23 mouse cellular contexts compared by ENCODE assay signal in genomic region chr12:100023821-100024365, GRCm38 (mm10). TPM values are rescaled to one million over a fixed set of nuclear protein-coding genes. Genes with fewer than 3 reads are reported as not detected.
DNase-seq lines count a peak whose midpoint lies in the region; ATAC-seq lines count a peak whose summit lies in the region.
"Had no signal": no experiment of that assay in that cellular context is flagged by ENCODE, and none has a peak within 500 bp of the region (broad histone marks: within the 10 kb centered on the region; RNA-seq: fewer than 3 reads in every experiment).

No protein-coding gene starts in this region.

- WGBS in heart, embryonic 11.5 days (ENCODE audit: insufficient replicate concordance) = 78% methylated on average over 12 of the region's 12 CpGs
- 58% methylated on average over 12 of the region's 12 CpGs for WGBS in lung, embryonic 15.5 days

- no peak for ATAC-seq in heart, embryonic 11.5 days (replicated peaks; ENCODE audit: insufficient number of reproducible peaks, low FRiP score, low TSS enrichment)
- peak; percentile 49; the same call in 1 of the 2 replicates for ATAC-seq in lung, embryonic 15.5 days (ENCODE audit: borderline replicate concordance, extremely low read depth, low FRiP score, low TSS enrichment)
- ATAC-seq: activated CD4-positive, CD25-positive, alpha-beta regulatory T cell, adult 4 months; forebrain, embryonic 13.5 days; forebrain, postnatal 0 days; intestine, embryonic 15.5 days; Patski had no signal

- H3K9me3 ChIP-seq in heart, embryonic 11.5 days (replicated peaks; ENCODE audit: control insufficient read depth, low read length) = no peaks in the 10 kb centered on the region
- no peaks in the 10 kb centered on the region for H3K9me3 ChIP-seq in lung, embryonic 15.5 days
- H3K9me3 ChIP-seq: embryonic facial prominence, embryonic 10.5 days; forebrain, embryonic 13.5 days; heart, embryonic 15.5 days; hindbrain, embryonic 10.5 days; intestine, embryonic 15.5 days had no signal

- H3K27ac ChIP-seq in heart, embryonic 11.5 days (ENCODE audit: low read depth, low read length) = no peak overlapping the region
- no peak overlapping the region for H3K27ac ChIP-seq in lung, embryonic 15.5 days
- H3K27ac ChIP-seq: embryonic facial prominence, embryonic 10.5 days; forebrain, embryonic 13.5 days; heart, embryonic 15.5 days; hindbrain, embryonic 10.5 days; hindbrain, embryonic 14.5 days; intestine, embryonic 15.5 days had no signal

- intact Hi-C loops in left cerebral cortex, postnatal 4 days (cut with DNase I) = no loop called here

- no peaks in the 10 kb centered on the region for H3K27me3 ChIP-seq in heart, embryonic 11.5 days (ENCODE audit: control insufficient read depth, insufficient read depth, low read length)
- no peaks in the 10 kb centered on the region for H3K27me3 ChIP-seq in lung, embryonic 15.5 days
- H3K27me3 ChIP-seq: CH12.LX; heart, embryonic 15.5 days; intestine, embryonic 15.5 days had no signal

- H3K4me1 ChIP-seq in heart, embryonic 11.5 days (ENCODE audit: control insufficient read depth, insufficient read depth, low read length) = no peaks in the 10 kb centered on the region
- peaks cover 8% of the 10 kb centered on the region; the same call in 1 of the 2 replicates for H3K4me1 ChIP-seq in lung, embryonic 15.5 days
- H3K4me1 ChIP-seq: embryonic facial prominence, embryonic 10.5 days; heart, embryonic 15.5 days; hindbrain, embryonic 10.5 days; intestine, embryonic 15.5 days had no signal

- no peak overlapping the region for H3K9ac ChIP-seq in heart, embryonic 11.5 days (ENCODE audit: low read depth, low read length)
- H3K9ac ChIP-seq in lung, embryonic 15.5 days = no peak overlapping the region
- H3K9ac ChIP-seq: forebrain, embryonic 13.5 days; forebrain, postnatal 0 days; heart, embryonic 15.5 days; hindbrain, embryonic 14.5 days; intestine, embryonic 15.5 days had no signal

- H3K4me3 ChIP-seq in heart, embryonic 11.5 days (ENCODE audit: low read depth, low read length) = no peak overlapping the region
- H3K4me3 ChIP-seq in lung, embryonic 15.5 days = no peak overlapping the region
- H3K4me3 ChIP-seq: embryonic facial prominence, embryonic 10.5 days; forebrain, embryonic 13.5 days; heart, embryonic 15.5 days; hindbrain, embryonic 10.5 days; intestine, embryonic 15.5 days had no signal

- DNase-seq in heart, adult 11 months = peak; percentile 87
- no peak for DNase-seq in lung, postnatal 14 days
- DNase-seq in urinary bladder, postnatal 4 days (ENCODE audit: low spot score in 2 of 2) = peak; percentile 10 to 41
- DNase-seq in urinary bladder, adult 18-20 months (ENCODE audit: low spot score in 2 of 2) = no peak
- DNase-seq in adrenal gland, postnatal 36 days = peak; percentile 40 to 68
- no peak for DNase-seq in left cerebral cortex, postnatal 4 days
- DNase-seq: cerebellum, adult 18-20 months; cerebellum, adult 9-11 months; cerebellum, postnatal 36 days; forebrain, postnatal 0 days; gastrocnemius, postnatal 25 days; heart, postnatal 14 days had no signal

- H3K4me2 ChIP-seq in heart, embryonic 11.5 days = no peak overlapping the region
- H3K4me2 ChIP-seq in lung, embryonic 15.5 days = no peak overlapping the region
- H3K4me2 ChIP-seq: forebrain, embryonic 13.5 days; heart, embryonic 15.5 days; hindbrain, embryonic 14.5 days; intestine, embryonic 15.5 days had no signal

- H3K36me3 ChIP-seq in heart, embryonic 11.5 days (ENCODE audit: control insufficient read depth, insufficient read depth, low read length) = no peaks in the 10 kb centered on the region
- H3K36me3 ChIP-seq in lung, embryonic 15.5 days = no peaks in the 10 kb centered on the region
- H3K36me3 ChIP-seq: embryonic facial prominence, embryonic 10.5 days; heart, embryonic 15.5 days; hindbrain, embryonic 10.5 days; intestine, embryonic 15.5 days had no signal

RNA-seq across cellular contexts. Expression of gene Kcnk13, which starts 59.6 kb away (rescaled TPM):
- polyA plus RNA-seq in heart, embryonic 11.5 days (2014; fragmentation: Nextera tagmentation; extraction: Ambion mirVana) = 0.17 and 0.37 TPM in 2 replicates
- 3.9 and 4.1 TPM in 2 replicates for polyA plus RNA-seq in lung, embryonic 15.5 days (2015; fragmentation: Nextera tagmentation; extraction: Ambion mirVana)
- total RNA-seq in adrenal gland, postnatal 36 days (2021) = 1 to 10 TPM in 1 of 2 experiments, under 1 TPM in 1; 0.46 to 1.3 TPM
- total RNA-seq in left cerebral cortex, postnatal 4 days (2021) = 1 to 10 TPM; 1.5 to 2.0 TPM
- polyA plus RNA-seq: activated CD4-positive, CD25-positive, alpha-beta regulatory T cell, adult 4 months; Patski had no signal

Comparison
In these comparisons a context has a peak if more than half of its experiments do, and no peak if none do; other contexts are left out.
1. DNase-seq: peak in heart, adult 11 months (single experiment), urinary bladder, postnatal 4 days (2 of 2) and adrenal gland, postnatal 36 days (2 of 2); none in lung, postnatal 14 days (single experiment), urinary bladder, adult 18-20 months (0 of 2) and left cerebral cortex, postnatal 4 days (single experiment).